Mouse (Mus musculus): ENCODE data around the gene Mapk8ip2.
"Not testable (repeated sequence)": the region's sequence is repeated elsewhere in the genome, so short reads cannot be mapped to it uniquely, and the experiment has no call there.

DNA sequence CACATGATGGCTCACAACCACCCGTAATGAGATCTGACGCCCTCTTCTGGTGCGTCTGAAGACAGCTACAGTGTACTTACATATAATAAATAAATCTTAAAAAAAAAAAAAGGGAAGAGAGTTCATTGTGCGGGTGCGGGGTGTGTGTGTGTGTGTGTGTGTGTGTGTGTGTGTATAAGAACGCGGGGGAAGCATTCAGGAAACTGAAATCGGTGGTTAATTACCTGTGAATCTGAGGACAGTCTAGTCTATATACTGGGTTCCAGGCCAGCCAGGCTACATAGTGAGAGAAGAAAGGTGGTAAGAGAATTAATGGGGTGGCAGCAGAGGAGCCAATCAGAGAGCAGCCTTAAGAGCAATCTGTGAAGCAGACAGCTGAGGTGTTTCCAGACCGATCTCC is 22.9 kb upstream of the Mapk8ip2 start:
- TF ChIP-seq CTCF, EP300 (IDR thresholded peaks at IDR 0.05; ENCODE audit: low read depth): not testable (repeated sequence)
